Mouse (Mus musculus): ENCODE measurements around the gene Ccser1. TPM values are rescaled to one million over a fixed set of nuclear protein-coding genes. Genes with fewer than 3 reads are reported as not detected.

The Ccser1 gene
- polyA plus RNA-seq, 1 experiment from 2014 or later = 0.50 TPM

DNA sequence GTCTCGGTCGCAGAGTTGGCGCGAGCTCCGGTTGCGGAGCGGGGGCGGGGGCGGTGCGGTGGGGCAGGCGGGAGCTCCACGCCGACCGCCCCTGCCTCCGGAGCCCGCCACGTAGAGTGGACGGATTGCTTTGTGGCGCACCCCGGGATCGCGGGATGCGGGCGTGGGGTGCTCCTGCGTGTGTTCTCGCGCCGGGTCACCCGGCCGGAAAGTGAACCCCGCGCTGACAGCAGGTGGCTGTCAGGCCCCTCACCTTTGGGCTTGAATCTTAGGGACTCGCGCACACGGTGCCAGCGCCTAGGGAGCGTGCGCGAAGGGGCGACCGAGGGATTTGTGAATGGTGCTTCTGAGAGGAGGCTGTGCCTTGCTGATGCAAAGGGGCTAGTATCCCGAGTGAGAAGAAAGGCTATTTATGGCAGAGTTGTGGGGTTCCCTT lies 650 bp downstream of the Ccser1 start:
- Histone ChIP-seq H3K4me1 (0 out of 2 replicates have a peak, but pooled peaks cover 2% of the 10 kb centered on the region), H3K27ac (no peak overlapping the region), H3K4me2 (peak overlapping the region; percentile 77), H3K36me3 (no peaks in the 10 kb centered on the region), H3K9ac (peak overlapping the region; percentile 39), H3K4me3 (peak overlapping the region; percentile 57), H3K27me3 (replicated peaks) (peaks cover 39% of the 10 kb centered on the region), H3K9me3 (replicated peaks) (no peaks in the 10 kb centered on the region)
- peak; percentile 15 for ATAC-seq
- WGBS (ENCODE audit: insufficient replicate concordance) = under 1% methylated on average over 34 of the region's 42 CpGs

DNA sequence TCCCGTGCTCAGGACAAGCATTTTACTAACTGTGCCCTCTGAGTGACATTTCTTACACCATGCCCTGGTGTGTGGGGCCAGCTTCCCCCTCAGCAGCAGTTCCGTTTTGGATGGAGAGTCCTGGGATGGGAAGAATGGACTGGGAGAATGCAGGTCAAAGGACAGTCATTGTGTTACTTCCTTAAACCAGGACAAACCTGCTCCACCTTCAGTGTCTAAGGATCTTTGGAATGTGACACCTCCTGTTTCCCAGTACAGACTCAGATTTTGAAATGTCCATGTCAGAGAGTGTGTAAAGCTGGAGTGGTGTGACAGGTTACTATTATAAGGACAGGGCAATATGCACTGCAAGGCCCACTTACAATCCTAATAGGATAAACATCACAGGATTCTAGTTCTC lies 8.9 kb downstream of the Ccser1 start:
- H3K4me2 ChIP-seq = no peak overlapping the region
- no peak overlapping the region for H3K27ac ChIP-seq
- no peak overlapping the region for H3K9ac ChIP-seq
- no peak overlapping the region for H3K4me3 ChIP-seq
- H3K27me3 ChIP-seq (replicated peaks) = no peaks in the 10 kb centered on the region
- no peak for ATAC-seq
- H3K36me3 ChIP-seq = no peaks in the 10 kb centered on the region
- 40% methylated on average over 2 of the region's 2 CpGs for WGBS (ENCODE audit: insufficient replicate concordance)
- no peaks in the 10 kb centered on the region for H3K4me1 ChIP-seq
- no peaks in the 10 kb centered on the region for H3K9me3 ChIP-seq (replicated peaks)

DNA sequence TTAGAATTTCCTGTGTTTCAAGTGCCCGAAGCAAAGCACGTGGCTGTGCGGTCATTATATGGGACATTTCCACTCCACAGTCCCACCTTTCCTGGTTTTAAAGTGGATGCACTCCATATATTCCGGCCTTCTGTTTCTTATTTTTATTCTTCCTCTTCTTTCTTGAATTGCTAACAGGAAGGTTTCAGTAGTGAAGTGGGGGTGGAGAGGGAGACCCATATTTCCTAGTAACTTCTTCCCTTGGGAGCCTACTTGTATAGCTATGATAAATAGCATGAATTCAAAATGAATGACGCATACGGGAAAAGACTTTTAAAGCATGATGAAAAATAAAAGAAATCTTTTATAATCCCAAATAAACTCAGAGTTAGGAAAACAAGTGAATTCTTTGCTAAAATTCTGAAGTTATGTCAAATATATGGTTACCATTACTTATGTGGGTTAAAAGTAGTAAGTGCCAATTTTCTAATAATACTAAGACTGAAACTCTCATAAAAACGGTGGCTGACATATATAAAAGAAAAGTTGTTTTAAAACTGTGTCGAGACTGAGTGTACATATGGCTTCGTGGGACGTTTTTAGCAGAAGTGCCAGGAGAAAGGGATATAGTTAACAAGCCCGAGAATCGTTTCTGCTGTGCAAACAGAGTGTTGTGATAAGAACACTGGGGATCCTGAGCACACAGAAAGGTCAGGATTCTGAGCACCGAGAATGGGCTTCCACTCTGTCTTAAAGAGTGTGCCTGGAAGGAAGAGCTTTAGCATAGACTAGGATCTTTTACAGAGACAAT lies 11.7 kb downstream of the Ccser1 start:
- no peak for ATAC-seq
- Histone ChIP-seq H3K27ac (no peak overlapping the region), H3K36me3 (no peaks in the 10 kb centered on the region), H3K4me1 (no peaks in the 10 kb centered on the region), H3K9ac (no peak overlapping the region), H3K27me3 (replicated peaks) (no peaks in the 10 kb centered on the region), H3K4me2 (no peak overlapping the region), H3K4me3 (no peak overlapping the region), H3K9me3 (replicated peaks) (no peaks in the 10 kb centered on the region)
- 56% methylated on average over 13 of the region's 13 CpGs for WGBS (ENCODE audit: insufficient replicate concordance)

DNA sequence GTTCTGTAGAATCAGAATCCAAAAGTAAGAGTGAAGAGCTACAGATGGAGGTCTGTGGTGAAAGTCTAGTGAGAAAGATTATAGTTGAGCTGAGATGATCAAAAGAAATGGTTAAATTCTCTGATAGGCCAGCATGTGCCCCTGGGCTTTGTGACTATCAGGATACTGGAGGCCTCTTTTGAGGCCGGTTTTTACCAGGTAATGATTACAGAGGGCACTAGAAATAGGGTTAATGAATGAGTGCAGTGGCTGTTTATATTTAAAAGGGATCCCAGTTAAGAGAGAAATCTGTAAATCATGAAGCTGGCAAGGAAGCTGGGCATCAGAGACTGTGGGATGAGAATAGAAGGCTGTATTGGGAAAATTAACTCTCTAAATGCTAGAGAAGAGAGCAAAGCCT lies 23.2 kb downstream of the Ccser1 start:
- Histone ChIP-seq H3K9ac (no peak overlapping the region), H3K27me3 (replicated peaks) (no peaks in the 10 kb centered on the region), H3K9me3 (replicated peaks) (no peaks in the 10 kb centered on the region), H3K4me2 (no peak overlapping the region), H3K4me3 (no peak overlapping the region), H3K36me3 (no peaks in the 10 kb centered on the region), H3K27ac (no peak overlapping the region), H3K4me1 (no peaks in the 10 kb centered on the region)
- ATAC-seq = no peak
- 55% methylated on average over 1 of the region's 1 CpGs for WGBS (ENCODE audit: insufficient replicate concordance)

DNA sequence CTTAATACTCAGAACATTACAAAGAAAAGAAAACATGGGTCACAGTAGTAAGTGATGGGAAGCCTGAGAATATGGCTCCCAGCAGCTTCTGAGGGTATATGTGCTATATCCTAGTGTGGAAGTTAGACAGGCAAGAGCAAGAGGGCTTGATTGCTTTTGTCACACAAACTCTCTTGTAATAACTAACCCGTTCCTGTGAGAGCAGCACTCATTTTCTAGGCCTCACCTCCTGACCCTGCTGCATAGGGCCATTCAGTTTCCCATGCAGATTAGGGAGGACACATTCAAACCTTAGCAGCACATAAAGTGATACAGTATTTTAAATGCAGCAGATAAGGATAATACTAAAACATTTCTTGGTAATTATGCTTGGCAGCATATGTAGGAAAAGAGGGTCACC lies 25.9 kb downstream of the Ccser1 start:
- 47% methylated on average over 1 of the region's 1 CpGs for WGBS (ENCODE audit: insufficient replicate concordance)
- Histone ChIP-seq H3K27me3 (replicated peaks) (no peaks in the 10 kb centered on the region), H3K27ac (no peak overlapping the region), H3K4me2 (no peak overlapping the region), H3K9me3 (replicated peaks) (no peaks in the 10 kb centered on the region), H3K4me1 (no peaks in the 10 kb centered on the region), H3K4me3 (no peak overlapping the region), H3K9ac (no peak overlapping the region), H3K36me3 (no peaks in the 10 kb centered on the region)
- ATAC-seq = no peak

DNA sequence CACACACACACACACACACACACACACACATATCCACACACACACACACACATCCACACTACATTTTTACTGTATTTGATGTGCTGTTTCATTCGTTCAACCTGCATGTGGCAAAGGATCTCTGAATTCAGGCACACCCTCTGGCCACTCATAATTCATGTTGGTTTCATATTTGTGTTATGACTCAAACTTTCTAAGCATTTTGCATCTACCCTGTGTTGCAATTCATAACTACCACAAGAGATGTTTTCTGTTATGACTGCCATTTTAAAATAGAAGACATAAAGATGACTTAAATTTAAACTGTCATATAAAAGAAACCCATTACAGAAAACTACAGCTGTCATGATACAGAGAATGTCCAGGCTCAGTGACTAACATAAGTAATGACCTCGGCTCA lies 26.5 kb downstream of the Ccser1 start:
- Histone ChIP-seq H3K36me3 (no peaks in the 10 kb centered on the region), H3K27me3 (replicated peaks) (no peaks in the 10 kb centered on the region), H3K27ac (no peak overlapping the region), H3K9me3 (replicated peaks) (no peaks in the 10 kb centered on the region), H3K9ac (no peak overlapping the region), H3K4me1 (no peaks in the 10 kb centered on the region), H3K4me3 (no peak overlapping the region), H3K4me2 (no peak overlapping the region)
- WGBS (ENCODE audit: insufficient replicate concordance) = 51% methylated on average over 2 of the region's 2 CpGs
- no peak for ATAC-seq

DNA sequence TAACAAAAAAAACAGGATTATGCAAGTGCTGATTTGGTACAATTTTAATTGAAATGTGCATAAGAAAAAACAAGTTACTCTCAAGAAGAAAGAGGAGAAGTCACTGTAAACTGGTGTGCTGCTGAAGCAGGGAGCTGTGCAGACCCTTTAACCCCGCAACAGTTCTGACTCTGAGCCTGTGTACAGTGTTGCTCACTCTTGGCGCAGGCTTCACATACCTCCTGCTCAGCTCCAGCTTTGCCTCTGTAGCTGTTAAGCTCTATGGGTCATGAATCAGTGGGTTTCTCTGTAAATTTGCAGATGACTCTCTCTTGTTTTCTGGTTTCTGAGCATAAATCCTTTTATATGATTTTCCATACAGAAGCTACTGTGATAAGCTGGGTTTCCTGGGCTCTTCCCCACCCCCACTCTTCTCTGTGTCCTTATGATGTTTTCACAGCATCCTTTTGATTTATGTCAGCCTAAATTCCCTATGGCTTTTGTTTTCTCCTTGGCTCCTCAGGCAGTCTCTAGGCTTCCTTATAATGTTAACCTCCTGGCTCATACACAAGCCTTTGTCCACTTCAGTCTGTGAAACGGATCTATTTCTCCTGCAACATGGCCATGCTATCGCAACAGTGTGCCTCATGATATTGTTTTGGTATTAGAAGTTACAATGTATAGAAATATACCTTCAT lies 30.1 kb downstream of the Ccser1 start:
- H3K9me3 ChIP-seq (replicated peaks) = no peaks in the 10 kb centered on the region
- no peak overlapping the region for H3K27ac ChIP-seq
- ATAC-seq = no peak
- no peak overlapping the region for H3K4me3 ChIP-seq
- H3K36me3 ChIP-seq = no peaks in the 10 kb centered on the region
- H3K9ac ChIP-seq = no peak overlapping the region
- no peak overlapping the region for H3K4me2 ChIP-seq
- 70% methylated on average over 4 of the region's 4 CpGs for WGBS (ENCODE audit: insufficient replicate concordance)
- no peaks in the 10 kb centered on the region for H3K4me1 ChIP-seq
- no peaks in the 10 kb centered on the region for H3K27me3 ChIP-seq (replicated peaks)

DNA sequence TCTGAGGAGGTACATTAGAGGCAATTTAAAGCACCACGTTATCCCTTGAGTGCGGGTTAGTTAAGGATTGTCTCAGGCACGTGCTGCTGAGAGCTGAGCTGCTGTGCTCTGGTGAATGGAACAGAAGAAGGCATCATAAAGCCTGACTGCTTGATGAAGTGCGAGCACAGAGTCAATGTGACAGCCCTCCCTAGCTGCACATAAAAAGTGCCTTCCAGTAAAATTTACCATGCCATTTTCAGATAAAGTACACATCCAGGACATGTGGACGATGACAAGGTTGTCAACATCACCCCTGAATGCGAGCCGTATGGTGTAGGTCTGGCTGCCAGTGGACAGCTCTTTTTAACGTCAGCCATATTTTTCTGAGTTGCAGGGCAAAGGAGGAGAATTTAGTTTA lies 35.6 kb downstream of the Ccser1 start:
- WGBS (ENCODE audit: insufficient replicate concordance) = 63% methylated on average over 8 of the region's 8 CpGs
- Histone ChIP-seq H3K36me3 (no peaks in the 10 kb centered on the region), H3K9me3 (replicated peaks) (no peaks in the 10 kb centered on the region), H3K4me2 (no peak overlapping the region), H3K27ac (no peak overlapping the region), H3K9ac (no peak overlapping the region), H3K27me3 (replicated peaks) (no peaks in the 10 kb centered on the region), H3K4me3 (no peak overlapping the region), H3K4me1 (no peaks in the 10 kb centered on the region)
- ATAC-seq = no peak

DNA sequence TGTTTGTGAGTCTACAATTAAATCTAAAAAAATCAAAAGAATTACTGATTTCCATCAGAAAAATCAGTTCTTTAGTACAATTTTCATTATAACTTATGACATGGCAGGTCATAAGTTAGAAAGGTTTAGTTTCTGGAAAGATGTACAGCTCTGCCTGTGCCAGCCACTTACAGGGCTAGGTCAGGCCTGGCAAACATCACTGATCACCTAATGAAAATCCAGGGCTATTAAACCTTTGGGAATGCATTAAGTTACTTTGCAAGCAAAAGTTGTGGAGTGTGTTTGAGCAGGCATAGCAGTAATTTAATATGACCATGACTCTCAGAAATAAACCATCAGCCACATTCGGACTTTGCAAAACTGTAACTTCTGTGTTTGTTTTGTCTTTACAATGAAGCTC lies 36.4 kb downstream of the Ccser1 start:
- 71% methylated on average over 1 of the region's 1 CpGs for WGBS (ENCODE audit: insufficient replicate concordance)
- Histone ChIP-seq H3K36me3 (no peaks in the 10 kb centered on the region), H3K27ac (no peak overlapping the region), H3K9me3 (replicated peaks) (no peaks in the 10 kb centered on the region), H3K4me3 (no peak overlapping the region), H3K4me1 (no peaks in the 10 kb centered on the region), H3K9ac (no peak overlapping the region), H3K4me2 (no peak overlapping the region), H3K27me3 (replicated peaks) (no peaks in the 10 kb centered on the region)
- ATAC-seq = no peak

DNA sequence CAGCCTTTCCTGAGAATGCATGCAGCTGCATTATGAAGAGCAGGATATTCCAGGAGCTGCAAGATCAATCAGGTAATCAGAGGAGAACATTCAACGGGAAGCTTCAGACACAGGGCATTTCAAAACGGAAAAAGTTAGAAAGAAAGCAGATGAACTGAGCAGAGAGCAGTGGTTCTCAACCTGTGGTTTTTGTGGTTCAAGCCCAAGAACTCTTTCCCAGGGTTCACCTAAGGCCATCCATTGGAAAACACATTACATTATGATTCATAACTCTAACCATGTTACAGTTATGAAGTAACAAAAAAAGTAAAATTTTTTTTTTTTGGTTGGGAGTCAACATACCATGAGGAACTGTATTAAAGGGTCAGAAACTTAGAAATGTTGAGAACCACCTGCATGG lies 37.6 kb downstream of the Ccser1 start:
- H3K36me3 ChIP-seq = no peaks in the 10 kb centered on the region
- H3K27ac ChIP-seq = no peak overlapping the region
- WGBS (ENCODE audit: insufficient replicate concordance) = 39% methylated on average over 2 of the region's 2 CpGs
- H3K9me3 ChIP-seq (replicated peaks) = no peaks in the 10 kb centered on the region
- H3K4me1 ChIP-seq = no peaks in the 10 kb centered on the region
- no peak overlapping the region for H3K4me3 ChIP-seq
- no peaks in the 10 kb centered on the region for H3K27me3 ChIP-seq (replicated peaks)
- H3K4me2 ChIP-seq = no peak overlapping the region
- ATAC-seq = no peak
- H3K9ac ChIP-seq = no peak overlapping the region

DNA sequence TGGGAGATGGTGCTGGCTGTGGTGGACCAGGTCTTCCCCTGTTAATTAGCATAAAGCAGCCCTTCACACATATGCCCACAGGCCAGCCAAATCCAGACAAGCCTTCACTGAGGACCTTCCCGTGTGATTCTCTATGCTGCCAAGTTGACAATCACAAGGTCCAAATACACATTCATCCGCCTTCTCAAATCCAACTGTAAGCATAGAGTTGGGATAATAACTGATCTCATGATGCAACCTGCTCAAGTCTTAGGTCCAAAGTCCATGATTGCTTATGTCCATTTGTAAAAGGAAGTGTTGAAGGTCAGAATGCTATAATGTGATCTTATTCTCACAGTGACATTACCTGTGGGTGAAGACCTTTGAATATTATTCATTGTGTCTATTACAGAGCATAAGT lies 43.4 kb downstream of the Ccser1 start:
- no peak for ATAC-seq
- Histone ChIP-seq H3K27ac (no peak overlapping the region), H3K27me3 (replicated peaks) (no peaks in the 10 kb centered on the region), H3K36me3 (no peaks in the 10 kb centered on the region), H3K4me1 (no peaks in the 10 kb centered on the region), H3K9me3 (replicated peaks) (no peaks in the 10 kb centered on the region), H3K9ac (no peak overlapping the region), H3K4me2 (no peak overlapping the region), H3K4me3 (no peak overlapping the region)
- WGBS (ENCODE audit: insufficient replicate concordance) = 65% methylated on average over 2 of the region's 2 CpGs

DNA sequence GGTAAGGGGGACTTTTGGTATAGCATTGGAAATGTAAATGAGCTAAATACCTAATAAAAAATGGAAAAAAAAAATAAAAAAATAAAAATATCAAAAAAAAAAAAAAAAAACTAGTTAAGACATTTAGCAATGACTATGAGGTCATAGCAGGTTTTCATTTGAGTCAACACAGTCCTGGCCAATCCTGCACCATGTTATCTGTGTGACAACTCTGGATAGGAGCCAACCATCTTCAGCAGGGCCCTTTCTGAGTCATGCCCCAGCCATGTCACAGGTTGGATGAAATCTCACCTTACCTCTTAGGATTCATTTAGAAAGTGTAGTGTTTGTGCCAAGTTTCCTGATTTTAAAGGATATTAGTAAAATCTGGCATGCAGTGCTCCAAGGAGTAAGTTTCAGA lies 45.2 kb downstream of the Ccser1 start:
- no peak overlapping the region for H3K4me2 ChIP-seq
- ATAC-seq = no peak
- H3K9ac ChIP-seq = no peak overlapping the region
- H3K27ac ChIP-seq = no peak overlapping the region
- H3K4me3 ChIP-seq = no peak overlapping the region
- H3K36me3 ChIP-seq = no peaks in the 10 kb centered on the region
- no peaks in the 10 kb centered on the region for H3K4me1 ChIP-seq
- H3K9me3 ChIP-seq (replicated peaks) = no peaks in the 10 kb centered on the region
- H3K27me3 ChIP-seq (replicated peaks) = no peaks in the 10 kb centered on the region
